Comparison of ENCODE assay signal across 14 mouse cellular contexts in genomic region chr11:57984343-57984666, GRCm38 (mm10). TPM values are rescaled to one million over a fixed set of nuclear protein-coding genes. Genes with fewer than 3 reads are reported as not detected.
DNase-seq lines count a peak whose midpoint lies in the region; ATAC-seq and TF ChIP-seq lines count a peak whose summit lies in the region.
"Had no signal": no experiment of that assay in that cellular context is flagged by ENCODE, and none has a peak within 500 bp of the region (broad histone marks: within the 10 kb centered on the region; RNA-seq: fewer than 3 reads in every experiment).

No protein-coding gene starts in this region.

- H3K36me3 ChIP-seq in heart, embryonic 11.5 days (ENCODE audit: control insufficient read depth, insufficient read depth, low read length) = no peaks in the 10 kb centered on the region
- H3K36me3 ChIP-seq in kidney, postnatal 0 days (ENCODE audit: insufficient read depth, low read length) = no peaks in the 10 kb centered on the region
- H3K36me3 ChIP-seq in intestine, embryonic 16.5 days (ENCODE audit: control insufficient read depth, insufficient read depth, low read length) = no peaks in the 10 kb centered on the region
- H3K36me3 ChIP-seq in stomach, embryonic 14.5 days (ENCODE audit: control insufficient read depth, insufficient read depth, low read length) = no peaks in the 10 kb centered on the region
- H3K36me3 ChIP-seq: forebrain, embryonic 15.5 days; G1E; limb, embryonic 13.5 days had no signal

- peak overlapping the region; percentile 2; the same call in 1 of the 2 replicates for H3K4me2 ChIP-seq in heart, embryonic 11.5 days
- no peak overlapping the region for H3K4me2 ChIP-seq in kidney, postnatal 0 days (ENCODE audit: low read length)
- H3K4me2 ChIP-seq in intestine, embryonic 16.5 days (ENCODE audit: low read depth, low read length) = no peak overlapping the region
- no peak overlapping the region for H3K4me2 ChIP-seq in stomach, embryonic 14.5 days (replicated peaks; ENCODE audit: low read depth, low read length)
- H3K4me2 ChIP-seq: forebrain, embryonic 15.5 days; hindbrain, embryonic 14.5 days; limb, embryonic 13.5 days; midbrain, embryonic 11.5 days had no signal

- 8% methylated on average over 3 of the region's 3 CpGs for WGBS in heart, embryonic 11.5 days (ENCODE audit: insufficient replicate concordance)
- WGBS in kidney, postnatal 0 days = 66% methylated on average over 3 of the region's 3 CpGs
- WGBS in intestine, embryonic 16.5 days = 39% methylated on average over 3 of the region's 3 CpGs
- WGBS in stomach, embryonic 14.5 days = 29% methylated on average over 3 of the region's 3 CpGs

- H3K4me1 ChIP-seq in heart, embryonic 11.5 days (ENCODE audit: control insufficient read depth, insufficient read depth, low read length) = peaks cover 33% of the 10 kb centered on the region
- H3K4me1 ChIP-seq in kidney, postnatal 0 days (replicated peaks; ENCODE audit: insufficient read depth, low read length) = no peaks in the 10 kb centered on the region
- peaks cover 16% of the 10 kb centered on the region for H3K4me1 ChIP-seq in intestine, embryonic 16.5 days (ENCODE audit: control insufficient read depth, insufficient read depth, low read length)
- H3K4me1 ChIP-seq in stomach, embryonic 14.5 days (ENCODE audit: control insufficient read depth, insufficient read depth, low read length) = peaks cover 9% of the 10 kb centered on the region; the same call in 1 of the 2 replicates
- H3K4me1 ChIP-seq: forebrain, embryonic 15.5 days had no signal

- ATAC-seq in heart, embryonic 11.5 days (replicated peaks; ENCODE audit: insufficient number of reproducible peaks, low FRiP score, low TSS enrichment) = peak; percentile 6; the same call in 1 of the 2 replicates
- ATAC-seq in kidney, postnatal 0 days (replicated peaks; ENCODE audit: low FRiP score, low read depth) = no peak
- ATAC-seq in intestine, embryonic 16.5 days = no peak
- no peak for ATAC-seq in stomach, embryonic 14.5 days (ENCODE audit: insufficient number of reproducible peaks, insufficient read depth, low FRiP score, low read depth)
- ATAC-seq: forebrain, embryonic 15.5 days had no signal

- H3K4me3 ChIP-seq in heart, embryonic 11.5 days (ENCODE audit: low read depth, low read length) = no peak overlapping the region
- no peak overlapping the region for H3K4me3 ChIP-seq in kidney, postnatal 0 days (replicated peaks; ENCODE audit: low read depth, low read length)
- H3K4me3 ChIP-seq in intestine, embryonic 16.5 days (ENCODE audit: low read length) = no peak overlapping the region
- H3K4me3 ChIP-seq in stomach, embryonic 14.5 days (ENCODE audit: low read depth, low read length) = no peak overlapping the region
- H3K4me3 ChIP-seq: forebrain, embryonic 15.5 days; limb, embryonic 13.5 days had no signal

- no peaks in the 10 kb centered on the region for H3K9me3 ChIP-seq in heart, embryonic 11.5 days (replicated peaks; ENCODE audit: control insufficient read depth, low read length)
- no peaks in the 10 kb centered on the region for H3K9me3 ChIP-seq in kidney, postnatal 0 days (replicated peaks; ENCODE audit: low read length)
- no peaks in the 10 kb centered on the region for H3K9me3 ChIP-seq in intestine, embryonic 16.5 days (ENCODE audit: control insufficient read depth, low read length)
- no peaks in the 10 kb centered on the region for H3K9me3 ChIP-seq in stomach, embryonic 14.5 days (ENCODE audit: control insufficient read depth, low read depth, low read length)
- H3K9me3 ChIP-seq: forebrain, embryonic 15.5 days; G1E; limb, embryonic 13.5 days had no signal

- no peaks in the 10 kb centered on the region for H3K27me3 ChIP-seq in heart, embryonic 11.5 days (ENCODE audit: control insufficient read depth, insufficient read depth, low read length)
- no peaks in the 10 kb centered on the region for H3K27me3 ChIP-seq in kidney, postnatal 0 days (ENCODE audit: insufficient read depth, low read length)
- H3K27me3 ChIP-seq in intestine, embryonic 16.5 days (replicated peaks; ENCODE audit: control insufficient read depth, insufficient read depth, low read length) = no peaks in the 10 kb centered on the region
- H3K27me3 ChIP-seq in stomach, embryonic 14.5 days (ENCODE audit: control insufficient read depth, insufficient read depth, low read length) = no peaks in the 10 kb centered on the region
- H3K27me3 ChIP-seq: forebrain, embryonic 15.5 days; limb, embryonic 13.5 days had no signal

- peak overlapping the region; percentile 60 for H3K27ac ChIP-seq in heart, embryonic 11.5 days (ENCODE audit: low read depth, low read length)
- H3K27ac ChIP-seq in kidney, postnatal 0 days = 0 out of 2 replicates have a peak overlapping the region, but pooled peaks have one; percentile 8
- H3K27ac ChIP-seq in intestine, embryonic 16.5 days (ENCODE audit: low read length) = peak overlapping the region; percentile 58
- H3K27ac ChIP-seq in stomach, embryonic 14.5 days (ENCODE audit: low read length) = peak overlapping the region; percentile 57; the same call in 1 of the 2 replicates
- H3K27ac ChIP-seq: forebrain, embryonic 15.5 days; hindbrain, embryonic 14.5 days; limb, embryonic 13.5 days had no signal

- DNase-seq in heart, adult 9 months (ENCODE audit: low spot score in 2 of 2) = no peak
- no peak for DNase-seq in kidney, postnatal 0 days (ENCODE audit: low spot score)
- no peak for DNase-seq in kidney, adult 9 months
- DNase-seq in cerebellum, postnatal 10 days = no peak
- no peak for DNase-seq in neural tube, embryonic 10.5 days (ENCODE audit: extremely low spot score, low spot score)
- DNase-seq: gastrocnemius, postnatal 10 days had no signal

- no peak for TF ChIP-seq CTCF in kidney, postnatal 0 days (IDR thresholded peaks at IDR 0.05; ENCODE audit: low read depth)

- H3K9ac ChIP-seq in heart, embryonic 11.5 days (ENCODE audit: low read depth, low read length) = peak overlapping the region; percentile 2; the same call in 1 of the 2 replicates
- no peak overlapping the region for H3K9ac ChIP-seq in kidney, postnatal 0 days (ENCODE audit: low read depth, low read length)
- H3K9ac ChIP-seq in intestine, embryonic 16.5 days (ENCODE audit: low read depth, low read length) = no peak overlapping the region
- no peak overlapping the region for H3K9ac ChIP-seq in stomach, embryonic 14.5 days (replicated peaks; ENCODE audit: low read depth, low read length)
- H3K9ac ChIP-seq: forebrain, embryonic 15.5 days; hindbrain, embryonic 14.5 days; limb, embryonic 13.5 days had no signal

RNA-seq across cellular contexts. Expression of gene Larp1, which starts 24.6 kb away (rescaled TPM):
- 16.9 and 19.5 TPM in 2 replicates for polyA plus RNA-seq in heart, embryonic 11.5 days (2014; fragmentation: Nextera tagmentation; extraction: Ambion mirVana)
- 12.9 and 14.0 TPM in 2 replicates for polyA plus RNA-seq in kidney, postnatal 0 days (2015; fragmentation: Nextera tagmentation; extraction: Ambion mirVana)
- 16.5 and 16.7 TPM in 2 replicates for polyA plus RNA-seq in intestine, embryonic 16.5 days (2015; fragmentation: Nextera tagmentation; extraction: Ambion mirVana)
- polyA plus RNA-seq in stomach, embryonic 14.5 days (2014; fragmentation: Nextera tagmentation; extraction: Ambion mirVana) = 23.9 and 24.1 TPM in 2 replicates

Comparison
In these comparisons a context has a peak if more than half of its experiments do, and no peak if none do; other contexts are left out.
1. H3K27ac ChIP-seq: peak in every context shown above with its lines; median percentile 60 in heart, embryonic 11.5 days; 58 in intestine, embryonic 16.5 days; 57 in stomach, embryonic 14.5 days; 8 in kidney, postnatal 0 days.